Mouse (Mus musculus) hindbrain, postnatal 0 days (tissue): Measurements from ENCODE around the gene Gpx5. TPM values are rescaled to one million over a fixed set of nuclear protein-coding genes. Genes with fewer than 3 reads are reported as not detected.

ENCODE experiments used
- ATAC-seq: fragments of 200-750 bp; cut with Nextera tagmentation; 2 replicates; pipeline ENCODE4 v1.8.0; 2017; ENCODE audit warnings: mild to moderate bottlenecking, moderate TSS enrichment, moderate library complexity
- DNase-seq: peaks from one replicate; pipeline ENCODE4 v3.0.0-alpha.2; 2015; ENCODE audit warnings: low spot score
- H3K27ac ChIP-seq: fragments of 300-500 bp; sonication (generic); 2 replicates; pipeline ENCODE4 v1.5.1; 2014; ENCODE audit warnings: mild to moderate bottlenecking
- H3K27me3 ChIP-seq: fragments of 300-500 bp; sonication (generic); 2 replicates; pipeline ENCODE4 v1.6.1; 2014; ENCODE audit warnings: low read length, mixed read lengths; ENCODE audit not compliant: insufficient read depth
- H3K36me3 ChIP-seq: fragments of 300-500 bp; sonication (generic); 2 replicates; pipeline ENCODE4 v1.6.1; 2014; ENCODE audit warnings: low read length, mixed read lengths; ENCODE audit not compliant: insufficient read depth
- H3K4me1 ChIP-seq: fragments of 300-500 bp; sonication (generic); 2 replicates; pipeline ENCODE4 v1.6.1; 2014; ENCODE audit warnings: antibody characterized with exemption, low read length, mixed read lengths; ENCODE audit not compliant: insufficient read depth
- H3K4me2 ChIP-seq: fragments of 300-500 bp; sonication (generic); 2 replicates; pipeline ENCODE4 v1.6.1; 2014; ENCODE audit warnings: low read depth, mild to moderate bottlenecking, low read length, moderate library complexity, mixed read lengths
- H3K4me3 ChIP-seq: fragments of 300-500 bp; sonication (generic); 2 replicates; pipeline ENCODE4 v1.5.1; 2014; ENCODE audit warnings: low read length
- H3K9ac ChIP-seq: fragments of 300-500 bp; sonication (generic); replicated peaks from 2 replicates; pipeline ENCODE4 v1.6.1; 2014; ENCODE audit warnings: mild to moderate bottlenecking, low read length, moderate library complexity, mixed read lengths
- H3K9me3 ChIP-seq: fragments of 300-500 bp; sonication (generic); 2 replicates; pipeline ENCODE4 v1.6.1; 2016; ENCODE audit warnings: low read length, mixed read lengths
- CTCF ChIP-seq: IDR thresholded peaks from 2 replicates; pipeline ENCODE4 v1.5.1; 2016; ENCODE audit warnings: antibody characterized with exemption, control low read depth, low read depth
- WGBS: fragments of 180-500 bp; shearing (Covaris S2); extraction: QIAGEN DNeasy Blood & Tissue Kit; methylation state at CpG from one replicate; pipeline ENCODE4 v1.1.7; 2014; 5-methylcytosine and 5-hydroxymethylcytosine counted together
- polyA plus RNA-seq: library from polyadenylated mRNA; unstranded; fragments of >200 nt; fragmentation: Nextera tagmentation; extraction: Ambion mirVana; gene quantifications from 2 replicates; pipeline ENCODE4 v1.2.1, GENCODE M21; 2015
- total RNA-seq: library from RNA; depleted of rRNA; stranded (reverse); fragments of >200 nt; gene quantifications from 2 replicates; pipeline ENCODE4 v1.2.3, GENCODE M21; 2014

The Gpx5 gene
- total and polyA plus RNA-seq, 2 experiments from 2014 or later, result not detected

- H3K4me1 ChIP-seq, result no peaks in the 10 kb centered on the region
- H3K27ac ChIP-seq, result no peak overlapping the region
- H3K4me3 ChIP-seq, result peak overlapping the region; percentile 57
- no peaks in the 10 kb centered on the region; the same call in 1 of the 2 replicates for H3K27me3 ChIP-seq
- H3K4me2 ChIP-seq, result peak overlapping the region; percentile 65
- DNase-seq (peak; percentile 83), ATAC-seq (peak; percentile 90)
- H3K9ac ChIP-seq, result 0 out of 2 replicates have a peak overlapping the region, but pooled peaks have one; percentile 35
- H3K36me3 ChIP-seq, result no peaks in the 10 kb centered on the region
- TF ChIP-seq CTCF, result no peak
- H3K9me3 ChIP-seq, result no peaks in the 10 kb centered on the region
- under 1% methylated on average over 18 of the region's 18 CpGs for WGBS
Measured at GRCm38 (mm10) chr13:21259677-21260113, 32.8 kb downstream of the Gpx5 start.

- ATAC-seq (no peak), DNase-seq (peak; percentile 43)
- Histone ChIP-seq H3K9me3 (no peaks in the 10 kb centered on the region), H3K4me1 (no peaks in the 10 kb centered on the region), H3K4me3 (peak overlapping the region; percentile 57), H3K27me3 (no peaks in the 10 kb centered on the region; the same call in 1 of the 2 replicates), H3K9ac (peak overlapping the region; percentile 58), H3K4me2 (peak overlapping the region; percentile 65), H3K36me3 (no peaks in the 10 kb centered on the region), H3K27ac (no peak overlapping the region)
- TF ChIP-seq CTCF, result no peak
- WGBS, result 1% methylated on average over 15 of the region's 15 CpGs
Measured at GRCm38 (mm10) chr13:21259171-21259631, 33.3 kb downstream of the Gpx5 start.

GRCm38 (mm10) chr13:21258524-21258923 lies 34.0 kb downstream of the Gpx5 start:
- H3K4me3 ChIP-seq, result peak overlapping the region; percentile 57
- no peak for ATAC-seq
- H3K27me3 ChIP-seq, result no peaks in the 10 kb centered on the region; the same call in 1 of the 2 replicates
- no peaks in the 10 kb centered on the region for H3K36me3 ChIP-seq
- peak overlapping the region; percentile 58 for H3K9ac ChIP-seq
- H3K27ac ChIP-seq, result no peak overlapping the region
- H3K9me3 ChIP-seq, result no peaks in the 10 kb centered on the region
- no peak for DNase-seq
- no peak for TF ChIP-seq CTCF
- H3K4me1 ChIP-seq, result no peaks in the 10 kb centered on the region
- 23% methylated on average over 6 of the region's 6 CpGs for whole genome bisulfite sequencing
- H3K4me2 ChIP-seq, result peak overlapping the region; percentile 65

GRCm38 (mm10) chr13:21253986-21254385 lies 38.5 kb downstream of the Gpx5 start:
- Histone ChIP-seq H3K36me3 (no peaks in the 10 kb centered on the region), H3K27ac (0 out of 2 replicates have a peak overlapping the region, but pooled peaks have one; percentile 51), H3K27me3 (no peaks in the 10 kb centered on the region), H3K9ac (peak overlapping the region; percentile 51; the same call in 1 of the 2 replicates), H3K4me1 (no peaks in the 10 kb centered on the region), H3K9me3 (no peaks in the 10 kb centered on the region), H3K4me3 (peak overlapping the region; percentile 60), H3K4me2 (peak overlapping the region; percentile 59)
- no peak for TF ChIP-seq CTCF
- DNase-seq, result peak; percentile 83
- WGBS, result under 1% methylated on average over 16 of the region's 16 CpGs
- peak; percentile 92 for ATAC-seq

- peak overlapping the region; percentile 51 for H3K9ac ChIP-seq
- no peak for TF ChIP-seq CTCF
- DNase-seq, result peak; percentile 37
- no peaks in the 10 kb centered on the region for H3K9me3 ChIP-seq
- H3K4me3 ChIP-seq, result peak overlapping the region; percentile 60
- peak overlapping the region; percentile 59 for H3K4me2 ChIP-seq
- H3K27me3 ChIP-seq, result no peaks in the 10 kb centered on the region
- H3K27ac ChIP-seq, result peak overlapping the region; percentile 51
- peak; percentile 69 for ATAC-seq
- WGBS, result under 1% methylated on average over 12 of the region's 12 CpGs
- H3K4me1 ChIP-seq, result no peaks in the 10 kb centered on the region
- no peaks in the 10 kb centered on the region for H3K36me3 ChIP-seq
Measured at GRCm38 (mm10) chr13:21253569-21253968, 39.0 kb downstream of the Gpx5 start.

- Histone ChIP-seq H3K27me3 (no peaks in the 10 kb centered on the region), H3K9ac (peak overlapping the region; percentile 51; the same call in 1 of the 2 replicates), H3K4me2 (peak overlapping the region; percentile 59), H3K9me3 (no peaks in the 10 kb centered on the region), H3K36me3 (no peaks in the 10 kb centered on the region), H3K4me3 (peak overlapping the region; percentile 60), H3K27ac (no peak overlapping the region), H3K4me1 (no peaks in the 10 kb centered on the region)
- WGBS, result 20% methylated on average over 5 of the region's 5 CpGs
- DNase-seq (no peak), ATAC-seq (0 out of 2 replicates have a peak, but pooled peaks have one; percentile 19)
- no peak for TF ChIP-seq CTCF
Measured at GRCm38 (mm10) chr13:21253040-21253439, 39.5 kb downstream of the Gpx5 start.

GRCm38 (mm10) chr13:21250074-21250681 lies 42.4 kb downstream of the Gpx5 start:
- Histone ChIP-seq H3K36me3 (no peaks in the 10 kb centered on the region), H3K4me1 (no peaks in the 10 kb centered on the region), H3K27ac (no peak overlapping the region), H3K9ac (no peak overlapping the region), H3K4me3 (no peak overlapping the region), H3K27me3 (no peaks in the 10 kb centered on the region), H3K9me3 (no peaks in the 10 kb centered on the region), H3K4me2 (no peak overlapping the region)
- 43% methylated on average over 9 of the region's 9 CpGs for WGBS
- no peak for TF ChIP-seq CTCF
- ATAC-seq (no peak), DNase-seq (no peak)
